Mouse (Mus musculus) hindbrain, embryonic 13.5 days (tissue): ENCODE results near the gene Nckap5l. TPM values are rescaled to one million over a fixed set of nuclear protein-coding genes. Genes with fewer than 3 reads are reported as not detected.
A peak's percentile ranks its signal among the peaks of the same experiment; 100 is the strongest.

Source experiments
- ATAC-seq: fragments of 200-750 bp; cut with Nextera tagmentation; 2 replicates; pipeline ENCODE4 v1.8.0; 2017; ENCODE audit warnings: moderate TSS enrichment; ENCODE audit not compliant: low FRiP score
- H3K27ac ChIP-seq: fragments of 300-500 bp; sonication (generic); 2 replicates; pipeline ENCODE4 v1.5.1; 2015; ENCODE audit warnings: inconsistent platforms, mild to moderate bottlenecking, moderate library complexity
- H3K27me3 ChIP-seq: fragments of 300-500 bp; sonication (generic); 2 replicates; pipeline ENCODE4 v1.6.1; 2015; ENCODE audit warnings: mild to moderate bottlenecking, inconsistent platforms
- H3K36me3 ChIP-seq: fragments of 300-500 bp; sonication (generic); 2 replicates; pipeline ENCODE4 v1.6.1; 2015; ENCODE audit warnings: mild to moderate bottlenecking, inconsistent platforms
- H3K4me1 ChIP-seq: fragments of 300-500 bp; sonication (generic); replicated peaks from 2 replicates; pipeline ENCODE4 v1.6.1; 2015; ENCODE audit warnings: inconsistent platforms
- H3K4me2 ChIP-seq: fragments of 300-500 bp; sonication (generic); 2 replicates; pipeline ENCODE4 v1.6.1; 2015; ENCODE audit warnings: inconsistent platforms, mild to moderate bottlenecking, moderate library complexity
- H3K4me3 ChIP-seq: fragments of 300-500 bp; sonication (generic); 2 replicates; pipeline ENCODE4 v1.5.1; 2015; ENCODE audit warnings: mild to moderate bottlenecking, inconsistent platforms
- H3K9ac ChIP-seq: fragments of 300-500 bp; sonication (generic); 2 replicates; pipeline ENCODE4 v1.6.1; 2015; ENCODE audit warnings: mild to moderate bottlenecking, inconsistent platforms
- H3K9me3 ChIP-seq: fragments of 300-500 bp; sonication (generic); 2 replicates; pipeline ENCODE4 v1.6.1; 2016; ENCODE audit warnings: inconsistent platforms
- WGBS: fragments of 180-500 bp; shearing (Covaris S2); methylation state at CpG from one replicate; pipeline ENCODE4 v1.1.7; 2015; 5-methylcytosine and 5-hydroxymethylcytosine counted together
- polyA plus RNA-seq: library from polyadenylated mRNA; unstranded; fragments of >200 nt; fragmentation: Nextera tagmentation; extraction: Ambion mirVana; gene quantifications from 2 replicates; pipeline ENCODE4 v1.2.1, GENCODE M21; 2015

Nckap5l gene
- polyA plus RNA-seq, 1 experiment from 2014 or later: 13.6 TPM

DNA sequence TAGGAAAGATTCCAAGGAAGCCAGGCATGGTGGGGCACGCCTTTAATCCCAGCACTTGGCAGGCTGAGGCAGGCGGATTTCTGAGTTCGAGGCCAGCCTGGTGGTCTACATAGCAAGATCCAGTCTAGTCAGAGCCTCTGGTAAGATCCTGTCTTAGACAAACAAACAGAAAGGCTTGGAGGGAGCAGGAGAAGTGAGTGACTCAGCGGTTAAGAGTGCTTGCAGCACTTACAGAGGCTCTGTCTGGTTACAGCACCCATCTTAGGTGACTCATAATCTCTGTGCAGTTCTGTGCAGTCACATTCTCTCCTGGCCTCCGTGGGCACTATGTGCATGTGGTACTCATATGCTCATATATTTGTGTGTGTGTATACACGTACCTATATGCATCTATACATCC, 56.9 kb downstream of the Nckap5l start:
- Histone ChIP-seq H3K4me1 (peaks cover 41% of the 10 kb centered on the region), H3K9ac (no peak overlapping the region), H3K36me3 (peaks cover 32% of the 10 kb centered on the region), H3K27ac (no peak overlapping the region), H3K9me3 (no peaks in the 10 kb centered on the region), H3K4me2 (no peak overlapping the region), H3K27me3 (no peaks in the 10 kb centered on the region), H3K4me3 (no peak overlapping the region)
- no peak for ATAC-seq
- 94% methylated on average over 6 of the region's 6 CpGs for WGBS

DNA sequence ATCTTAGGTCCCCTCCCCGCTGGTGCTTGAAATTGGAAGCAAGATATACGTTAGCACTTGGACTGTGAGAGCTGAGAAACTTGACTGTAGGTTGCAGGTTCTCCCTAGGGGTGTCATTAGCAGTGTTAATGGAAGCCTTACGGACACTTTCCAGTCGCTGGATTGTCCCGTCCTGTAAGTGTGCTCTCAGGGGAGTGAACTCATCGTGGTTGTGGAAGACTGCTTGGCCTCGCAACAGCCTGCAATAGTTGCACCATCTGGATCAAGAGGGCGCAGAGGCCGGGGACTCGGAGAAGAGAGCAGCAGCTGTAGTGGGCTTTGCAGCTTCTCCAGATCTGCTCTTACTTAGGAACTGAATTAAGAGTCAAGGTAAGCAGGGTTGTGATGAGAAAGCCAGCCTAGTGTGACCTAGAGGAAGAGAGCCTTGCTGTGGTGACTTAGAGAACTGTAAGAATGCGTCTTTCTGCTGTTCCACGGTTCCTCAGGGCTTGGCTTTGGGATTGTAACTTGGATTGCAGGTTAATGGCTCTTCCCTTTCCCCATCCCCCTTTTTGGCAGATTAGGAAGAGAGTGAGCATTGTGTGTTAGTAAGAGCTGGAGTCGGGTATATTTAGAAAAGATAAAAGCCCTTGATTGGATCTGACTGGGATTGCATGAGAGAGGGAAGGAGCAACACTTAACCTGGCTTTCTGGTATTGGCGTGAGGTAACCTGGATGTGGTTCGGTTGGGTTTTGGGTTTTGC, 57.9 kb downstream of the Nckap5l start:
- H3K9me3 ChIP-seq: no peaks in the 10 kb centered on the region
- H3K4me1 ChIP-seq: peaks cover 50% of the 10 kb centered on the region
- H3K27ac ChIP-seq: peak overlapping the region; percentile 23; the same call in 1 of the 2 replicates
- no peak overlapping the region for H3K4me3 ChIP-seq
- no peak for ATAC-seq
- no peak overlapping the region for H3K4me2 ChIP-seq
- 76% methylated on average over 15 of the region's 15 CpGs for WGBS
- H3K36me3 ChIP-seq: peaks cover 24% of the 10 kb centered on the region
- H3K9ac ChIP-seq: no peak overlapping the region
- no peaks in the 10 kb centered on the region for H3K27me3 ChIP-seq

DNA sequence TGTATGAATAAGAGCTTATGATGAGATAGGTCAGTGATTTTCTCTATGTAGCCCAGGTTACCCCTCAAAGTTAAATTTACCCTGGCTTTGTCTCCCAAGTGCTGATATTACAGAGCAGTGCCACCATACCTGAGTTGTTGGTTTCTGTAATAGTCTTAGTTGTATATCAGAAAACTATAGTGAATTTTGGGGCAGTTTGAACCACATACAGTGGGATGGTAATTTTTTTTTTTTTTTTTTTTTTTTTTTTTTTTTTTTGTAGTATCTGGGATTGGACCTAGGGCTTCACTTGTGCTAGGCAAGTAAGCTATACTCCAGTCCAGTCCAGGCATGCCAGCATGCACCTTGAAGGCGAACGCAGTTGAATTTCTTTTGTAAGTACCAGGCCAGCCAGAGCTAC, 59.9 kb downstream of the Nckap5l start:
- 89% methylated on average over 2 of the region's 2 CpGs for WGBS
- no peaks in the 10 kb centered on the region for H3K9me3 ChIP-seq
- no peak overlapping the region for H3K27ac ChIP-seq
- peaks cover 62% of the 10 kb centered on the region for H3K4me1 ChIP-seq
- H3K27me3 ChIP-seq: no peaks in the 10 kb centered on the region
- ATAC-seq: no peak
- H3K4me2 ChIP-seq: no peak overlapping the region
- peaks cover 8% of the 10 kb centered on the region for H3K36me3 ChIP-seq
- H3K4me3 ChIP-seq: no peak overlapping the region
- no peak overlapping the region for H3K9ac ChIP-seq

DNA sequence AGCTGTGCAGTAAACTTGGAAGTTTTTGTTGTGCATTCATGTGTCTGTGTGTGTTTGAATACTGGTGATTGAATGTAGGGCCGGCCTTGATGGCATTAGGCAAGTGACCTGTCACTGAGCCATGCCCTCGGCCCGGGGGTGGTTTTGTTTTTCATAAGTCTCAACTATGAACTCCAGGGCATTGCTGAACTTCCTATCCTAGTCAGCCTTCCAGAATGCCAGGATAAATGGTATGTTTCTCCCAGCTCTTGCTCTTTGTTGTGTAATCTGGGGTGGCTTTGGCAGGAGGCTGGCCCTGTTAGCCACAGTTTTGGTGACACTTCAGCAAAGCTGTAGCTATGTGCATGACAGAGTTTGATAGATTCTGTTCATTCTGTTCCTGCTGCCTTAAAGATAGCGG, 60.7 kb downstream of the Nckap5l start:
- Histone ChIP-seq H3K4me2 (no peak overlapping the region), H3K36me3 (peaks cover under 1% of the 10 kb centered on the region; the same call in 1 of the 2 replicates), H3K9ac (no peak overlapping the region), H3K4me1 (peaks cover 67% of the 10 kb centered on the region), H3K27ac (no peak overlapping the region), H3K9me3 (no peaks in the 10 kb centered on the region), H3K4me3 (no peak overlapping the region), H3K27me3 (no peaks in the 10 kb centered on the region)
- no peak for ATAC-seq
- 75% methylated on average over 4 of the region's 4 CpGs for WGBS

DNA sequence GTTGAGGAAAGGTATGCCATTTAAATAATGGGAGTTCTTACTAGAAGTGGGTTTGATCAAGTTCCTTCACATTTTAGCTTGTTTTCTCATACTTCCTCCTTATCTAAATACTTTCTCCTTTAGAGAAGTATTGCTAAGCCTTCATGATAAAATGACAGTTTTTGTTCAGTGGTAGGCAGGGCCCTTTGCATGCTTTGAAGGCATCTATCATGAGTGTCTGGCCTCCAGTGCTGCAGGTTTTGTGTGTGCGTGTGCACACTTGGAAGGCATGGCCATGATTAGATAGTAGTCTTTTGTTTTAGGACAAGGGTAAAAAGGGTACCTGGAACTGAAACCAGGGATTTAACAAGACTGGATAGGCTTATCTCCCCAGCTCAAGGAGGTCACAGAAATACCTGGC, 61.1 kb downstream of the Nckap5l start:
- H3K4me3 ChIP-seq: no peak overlapping the region
- no peak for ATAC-seq
- no peaks in the 10 kb centered on the region for H3K9me3 ChIP-seq
- H3K27me3 ChIP-seq: no peaks in the 10 kb centered on the region
- peaks cover 68% of the 10 kb centered on the region for H3K4me1 ChIP-seq
- no peak overlapping the region for H3K4me2 ChIP-seq
- H3K27ac ChIP-seq: no peak overlapping the region
- H3K9ac ChIP-seq: no peak overlapping the region
- 85% methylated on average over 1 of the region's 1 CpGs for WGBS
- no peaks in the 10 kb centered on the region; the same call in 1 of the 2 replicates for H3K36me3 ChIP-seq

DNA sequence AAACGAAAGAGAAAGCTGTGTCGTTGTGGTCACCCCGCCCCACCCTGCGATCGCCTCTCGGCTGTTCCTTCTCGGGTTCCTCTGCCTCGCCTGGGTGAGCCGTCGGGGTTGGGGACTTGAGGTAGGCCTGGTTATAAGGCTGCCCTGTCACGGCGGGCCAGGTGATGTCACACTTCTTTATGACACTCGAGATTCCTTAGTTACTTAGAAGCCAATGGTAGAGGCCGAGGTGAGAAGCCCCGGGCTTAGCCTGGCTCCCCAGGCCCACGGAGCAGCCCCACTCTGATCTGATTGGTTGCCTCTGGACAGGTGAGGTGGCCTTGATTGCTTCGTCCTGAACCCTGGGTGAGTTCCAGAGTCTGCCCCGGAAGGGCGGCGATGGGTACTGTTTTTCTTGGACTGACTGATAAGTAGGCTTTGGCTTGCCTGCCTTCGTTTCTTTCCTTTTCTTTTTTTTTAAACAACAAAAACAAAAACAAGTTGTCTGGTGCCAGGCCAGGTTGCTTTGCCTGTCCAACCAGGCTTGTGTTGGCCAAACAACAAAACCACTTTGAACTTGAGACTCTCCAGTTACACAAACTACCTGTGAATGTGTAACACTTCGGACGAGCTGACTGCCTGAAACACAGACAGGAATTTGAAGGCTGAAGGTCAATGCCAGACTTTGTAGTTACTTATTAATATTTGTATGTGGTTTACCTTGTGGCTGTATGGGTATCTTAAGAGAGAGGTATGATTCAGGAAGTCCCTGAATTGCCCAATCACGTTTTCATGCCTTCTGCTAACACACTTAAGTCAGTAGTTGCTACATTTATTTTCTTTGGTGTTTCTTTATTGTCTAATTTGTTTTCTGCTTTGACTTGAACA, 63.9 kb downstream of the Nckap5l start:
- ATAC-seq: peak; percentile 22
- WGBS: 13% methylated on average over 24 of the region's 24 CpGs
- H3K9ac ChIP-seq: peak overlapping the region; percentile 85
- H3K27ac ChIP-seq: peak overlapping the region; percentile 93
- H3K9me3 ChIP-seq: no peaks in the 10 kb centered on the region
- H3K4me2 ChIP-seq: peak overlapping the region; percentile 92
- H3K4me1 ChIP-seq: peaks cover 51% of the 10 kb centered on the region
- H3K27me3 ChIP-seq: no peaks in the 10 kb centered on the region
- H3K36me3 ChIP-seq: no peaks in the 10 kb centered on the region
- peak overlapping the region; percentile 89 for H3K4me3 ChIP-seq

DNA sequence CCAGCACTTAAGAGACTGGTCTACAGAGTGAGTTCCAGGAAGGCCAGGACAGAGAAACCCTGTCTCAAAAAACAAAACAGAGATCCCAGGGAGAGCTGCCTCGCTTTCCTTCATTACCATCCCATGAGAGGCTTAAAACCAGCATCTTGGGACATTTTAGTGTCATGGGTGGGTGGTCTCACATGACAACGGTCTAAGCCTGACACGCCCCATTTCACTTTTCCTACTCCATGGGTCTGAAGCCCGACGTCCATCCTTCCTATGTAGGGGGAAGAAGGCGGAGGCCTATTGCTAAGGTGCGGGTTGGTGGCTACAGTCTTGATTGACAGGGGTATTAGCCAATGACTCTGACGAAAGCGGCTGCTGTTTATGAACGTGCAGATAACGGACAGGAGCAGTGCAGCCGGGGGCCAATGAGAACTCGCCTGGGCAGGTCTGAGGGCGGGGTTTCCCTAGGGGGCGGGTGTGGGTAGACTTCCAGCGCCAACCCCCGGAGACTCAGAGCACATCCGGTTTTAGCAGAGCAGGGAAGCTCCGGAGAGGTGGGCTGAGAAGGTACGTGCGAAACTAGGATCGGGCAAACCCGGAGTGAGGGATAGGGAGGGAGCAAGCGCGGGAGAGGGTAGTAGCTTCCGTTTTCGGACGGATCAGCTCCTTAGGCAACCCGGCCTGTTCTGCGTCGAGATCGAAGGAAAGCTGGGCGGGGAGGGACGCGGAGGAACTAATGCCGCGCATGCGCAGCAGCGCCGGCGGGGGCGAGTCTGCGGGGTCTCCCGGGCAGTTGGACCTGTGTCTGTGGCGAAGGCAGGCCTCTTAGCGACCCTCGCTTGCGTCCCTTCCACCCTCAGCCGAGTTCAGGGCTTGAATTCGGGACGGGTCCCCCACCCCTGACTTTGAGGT, 64.8 kb downstream of the Nckap5l start, which contains the start of gene Tmbim6:
Gene Tmbim6, plus strand, starts transcription at position 397 of the 900 bp plus-strand sequence.
- WGBS: under 1% methylated on average over 50 of the region's 51 CpGs
- H3K9me3 ChIP-seq: no peaks in the 10 kb centered on the region
- ATAC-seq: peak; percentile 100

DNA sequence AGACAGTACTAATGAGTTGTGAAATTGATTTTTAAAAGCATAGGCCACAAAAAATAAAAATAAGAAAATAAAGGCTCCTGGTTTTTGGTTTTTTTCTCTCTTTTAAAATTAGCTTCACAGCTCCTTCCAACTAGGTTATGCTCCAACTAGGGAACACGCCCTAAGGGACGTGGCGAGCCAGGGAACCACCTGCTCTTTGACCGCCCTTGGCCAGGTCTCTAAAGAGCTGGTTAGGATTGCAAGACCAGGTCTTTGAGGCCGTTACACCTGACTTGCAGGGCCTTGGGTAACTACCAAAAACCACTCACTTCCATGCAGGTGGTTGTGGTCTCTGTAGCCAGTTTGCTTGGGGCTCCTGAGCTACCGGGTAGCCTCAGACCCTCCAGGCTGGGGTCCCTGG, 65.6 kb downstream of the Nckap5l start:
- WGBS: 84% methylated on average over 6 of the region's 6 CpGs
- peak overlapping the region; percentile 89 for H3K4me3 ChIP-seq
- peaks cover 40% of the 10 kb centered on the region for H3K4me1 ChIP-seq
- H3K36me3 ChIP-seq: no peaks in the 10 kb centered on the region
- no peaks in the 10 kb centered on the region for H3K9me3 ChIP-seq
- no peaks in the 10 kb centered on the region for H3K27me3 ChIP-seq
- peak overlapping the region; percentile 35 for H3K9ac ChIP-seq
- H3K4me2 ChIP-seq: peak overlapping the region; percentile 58
- no peak for ATAC-seq
- H3K27ac ChIP-seq: peak overlapping the region; percentile 87

More for the DNA sequence above, 64.8 kb downstream of the Nckap5l start, which contains the start of gene Tmbim6:
- Histone ChIP-seq H3K9ac (peak within 1 kb of the TSS; percentile 85), H3K36me3 (no peaks in the 10 kb centered on the region), H3K4me1 (peaks cover 45% of the 10 kb centered on the region), H3K4me3 (peak within 1 kb of the TSS; percentile 89), H3K27ac (peak within 1 kb of the TSS; percentile 93), H3K4me2 (peak within 1 kb of the TSS; percentile 92), H3K27me3 (no peaks in the 10 kb centered on the region)

DNA sequence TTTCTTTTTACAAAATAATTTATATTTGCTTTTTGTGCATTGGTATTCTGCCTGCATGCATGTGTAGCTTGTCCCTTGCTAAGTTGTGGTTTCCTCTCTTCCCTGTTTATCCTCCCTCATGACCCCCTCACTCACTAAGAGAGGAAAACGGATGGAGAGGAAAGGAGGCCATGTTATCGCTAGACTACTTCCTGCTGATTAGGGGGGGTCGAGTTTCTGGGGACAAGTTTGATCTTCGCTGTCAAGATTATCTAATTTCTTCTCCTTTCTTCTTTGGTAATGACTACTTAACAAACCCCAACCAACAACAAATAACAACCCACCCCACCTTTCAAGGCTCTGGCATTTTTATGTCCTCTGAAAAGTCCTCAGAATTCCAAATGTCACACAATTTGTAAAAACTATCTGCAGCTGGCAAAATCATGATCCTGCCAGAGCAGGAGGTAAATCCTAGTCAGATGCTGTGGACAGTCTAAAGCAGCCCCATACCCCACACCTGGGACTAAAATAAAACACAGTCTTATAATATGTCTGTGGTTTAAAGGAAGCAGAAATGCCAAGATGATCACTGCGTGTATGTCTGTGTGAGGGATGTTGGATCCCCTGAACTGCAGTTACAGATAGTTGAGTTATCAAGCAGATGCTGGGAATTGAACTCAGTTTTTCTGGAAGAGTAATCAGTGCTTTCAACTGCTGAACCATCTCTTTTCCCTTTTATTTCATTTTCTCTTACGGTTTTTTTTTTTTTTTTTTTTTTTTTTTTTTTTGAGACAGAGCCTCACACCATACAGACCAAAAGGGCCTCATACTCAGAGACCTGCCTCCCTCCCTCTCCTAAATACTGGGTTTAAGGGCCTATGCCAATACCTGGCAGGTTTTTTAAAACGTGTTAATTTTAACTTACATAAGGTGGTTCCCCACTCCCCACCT, 66.8 kb downstream of the Nckap5l start:
- H3K27me3 ChIP-seq: no peaks in the 10 kb centered on the region
- no peak overlapping the region for H3K9ac ChIP-seq
- H3K4me1 ChIP-seq: peaks cover 28% of the 10 kb centered on the region
- H3K9me3 ChIP-seq: no peaks in the 10 kb centered on the region
- 77% methylated on average over 6 of the region's 7 CpGs for WGBS
- H3K27ac ChIP-seq: no peak overlapping the region
- H3K4me3 ChIP-seq: no peak overlapping the region
- ATAC-seq: no peak
- H3K36me3 ChIP-seq: no peaks in the 10 kb centered on the region
- no peak overlapping the region for H3K4me2 ChIP-seq

DNA sequence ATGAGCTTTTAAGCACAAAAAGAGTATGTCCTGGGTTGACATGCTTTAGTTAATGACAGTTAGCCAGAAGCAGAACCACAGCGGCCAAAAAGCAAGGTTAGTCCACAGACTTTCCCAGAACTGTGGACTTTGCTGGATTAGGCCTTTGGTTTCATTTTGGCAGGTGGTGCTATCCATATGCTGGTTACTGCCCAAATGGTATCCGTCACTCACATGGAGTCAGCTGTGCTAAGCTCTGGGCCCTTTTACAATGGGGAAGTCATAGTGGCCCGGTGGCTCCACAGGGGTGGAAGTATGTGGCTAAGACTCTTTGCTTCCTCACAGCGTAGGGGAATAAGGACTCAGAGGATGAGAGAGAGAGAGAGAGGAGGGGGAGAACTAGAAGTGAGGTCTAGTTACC, 69.6 kb downstream of the Nckap5l start:
- ATAC-seq: no peak
- Histone ChIP-seq H3K36me3 (no peaks in the 10 kb centered on the region), H3K27ac (no peak overlapping the region), H3K4me2 (no peak overlapping the region), H3K4me3 (no peak overlapping the region), H3K9me3 (no peaks in the 10 kb centered on the region), H3K27me3 (no peaks in the 10 kb centered on the region), H3K4me1 (peaks cover 6% of the 10 kb centered on the region), H3K9ac (no peak overlapping the region)
- 65% methylated on average over 4 of the region's 4 CpGs for whole genome bisulfite sequencing

DNA sequence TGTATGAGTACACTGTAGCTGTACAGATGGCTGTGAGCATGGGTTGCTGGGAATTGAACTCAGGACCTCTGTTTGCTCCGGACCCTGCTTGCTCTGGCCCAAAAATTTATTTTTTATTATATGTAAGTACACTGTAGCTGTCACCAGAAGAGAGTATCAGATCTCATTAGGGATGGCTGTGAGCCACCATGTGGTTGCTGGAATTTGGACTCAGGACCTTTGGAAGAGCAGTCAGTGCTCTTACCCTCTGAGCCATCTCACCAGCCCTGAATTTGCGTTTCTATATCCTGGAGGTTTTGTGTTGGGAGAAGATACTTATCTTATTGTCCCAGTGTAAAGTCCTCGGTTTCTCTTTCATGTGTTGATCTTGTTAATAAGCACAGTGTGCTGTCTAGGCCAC, 70.8 kb downstream of the Nckap5l start:
- H3K9me3 ChIP-seq: no peaks in the 10 kb centered on the region
- H3K4me3 ChIP-seq: no peak overlapping the region
- ATAC-seq: no peak
- H3K36me3 ChIP-seq: no peaks in the 10 kb centered on the region
- no peaks in the 10 kb centered on the region for H3K27me3 ChIP-seq
- no peaks in the 10 kb centered on the region for H3K4me1 ChIP-seq
- no peak overlapping the region for H3K4me2 ChIP-seq
- 75% methylated on average over 3 of the region's 3 CpGs for WGBS
- no peak overlapping the region for H3K9ac ChIP-seq
- H3K27ac ChIP-seq: no peak overlapping the region
